Mouse (Mus musculus) MEL (cell line): Measurements from ENCODE around the gene Slc25a19. TPM values are rescaled to one million over a fixed set of nuclear protein-coding genes. Genes with fewer than 3 reads are reported as not detected.

Experiments
- DNase-seq: peaks from one replicate; pipeline ENCODE4 v3.0.0; 2011; ENCODE audit warnings: low read depth, low spot score
- H3K27ac ChIP-seq: 2 replicates; pipeline ENCODE4 v1.5.1; 2012; ENCODE audit warnings: low read depth, mild to moderate bottlenecking, control low read depth, low read length, moderate library complexity; ENCODE audit not compliant: control insufficient read depth
- H3K27me3 ChIP-seq, 2 experiments: fragments of 150-350 bp in 1 of 2; sonication (generic) in 1 of 2; 2 replicates each; pipeline ENCODE4 v1.6.1; 2012; ENCODE audit warnings: low read length in 2 of 2, mild to moderate bottlenecking in 2 of 2, improper control_type of control experiment in 1 of 2, moderate library complexity in 1 of 2; ENCODE audit not compliant: insufficient read depth in 2 of 2, control insufficient read depth in 1 of 2
- H3K36me3 ChIP-seq, 2 experiments: 2 replicates each; pipeline ENCODE4 v1.6.1; 2012 to 2014; ENCODE audit warnings: low read length in 2 of 2, improper control_type of control experiment in 1 of 2, inconsistent platforms in 1 of 2, mild to moderate bottlenecking in 1 of 2; ENCODE audit not compliant: insufficient read depth in 2 of 2, control insufficient read depth in 1 of 2
- H3K4me1 ChIP-seq, 2 experiments: fragments of 150-350 bp in 1 of 2; sonication (generic) in 1 of 2; 2 replicates each; pipeline ENCODE4 v1.6.1; 2012; ENCODE audit warnings: low read length in 2 of 2, improper control_type of control experiment in 1 of 2, mild to moderate bottlenecking in 1 of 2; ENCODE audit not compliant: insufficient read depth in 2 of 2, control insufficient read depth in 1 of 2
- H3K4me3 ChIP-seq, 2 experiments: fragments of 150-350 bp in 1 of 2; sonication (generic) in 1 of 2; 2 replicates each; pipeline ENCODE4 v1.5.1; 2012; ENCODE audit warnings: low read depth in 2 of 2, low read length in 2 of 2, mild to moderate bottlenecking in 2 of 2, moderate library complexity in 2 of 2, control low read depth in 1 of 2, improper control_type of control experiment in 1 of 2; ENCODE audit not compliant: control insufficient read depth in 1 of 2, insufficient read depth in 1 of 2
- H3K79me2 ChIP-seq: 2 replicates; pipeline ENCODE4 v1.6.1; 2012; ENCODE audit warnings: mild to moderate bottlenecking, low read length, moderate library complexity; ENCODE audit not compliant: control insufficient read depth, poor library complexity, insufficient read depth
- H3K9ac ChIP-seq: 2 replicates; pipeline ENCODE4 v1.6.1; 2012; ENCODE audit warnings: low read depth, mild to moderate bottlenecking, control low read depth, low read length, moderate library complexity; ENCODE audit not compliant: control insufficient read depth, poor library complexity, severe bottlenecking
- H3K9me3 ChIP-seq: fragments of 150-350 bp; sonication (generic); replicated peaks from 2 replicates; pipeline ENCODE4 v1.6.1; 2012; ENCODE audit warnings: mild to moderate bottlenecking, low read length, improper control_type of control experiment, moderate library complexity; ENCODE audit not compliant: insufficient read depth
- E2F4 ChIP-seq: IDR thresholded peaks from 2 replicates; pipeline ENCODE4 v1.6.1; 2011; ENCODE audit warnings: low read depth, low read length, improper control_type of control experiment, borderline replicate concordance
- ELF1 ChIP-seq: IDR thresholded peaks from 2 replicates; pipeline ENCODE4 v1.6.1; 2014; ENCODE audit warnings: low read depth, mild to moderate bottlenecking, inconsistent platforms, low read length, improper control_type of control experiment, moderate library complexity
- GABPA ChIP-seq: IDR thresholded peaks from 2 replicates; pipeline ENCODE4 v1.6.1; 2012; ENCODE audit warnings: low read depth, mild to moderate bottlenecking, inconsistent platforms, low read length, improper control_type of control experiment, moderate library complexity
- HCFC1 ChIP-seq: IDR thresholded peaks from 2 replicates; pipeline ENCODE4 v1.6.1; 2012; ENCODE audit warnings: low read depth, mild to moderate bottlenecking, inconsistent platforms, low read length, improper control_type of control experiment, moderate library complexity
- MEF2A ChIP-seq: IDR thresholded peaks from 2 replicates; pipeline ENCODE4 v1.6.1; 2014; ENCODE audit warnings: low read depth, mild to moderate bottlenecking, inconsistent platforms, low read length, improper control_type of control experiment; ENCODE audit not compliant: poor library complexity, insufficient replicate concordance, severe bottlenecking; ENCODE audit errors: extremely low read depth
- MYB ChIP-seq: IDR thresholded peaks from 2 replicates; pipeline ENCODE4 v1.6.1; 2011; ENCODE audit warnings: mild to moderate bottlenecking, low read depth, low read length, improper control_type of control experiment
- NELFE ChIP-seq: IDR thresholded peaks from 2 replicates; pipeline ENCODE4 v1.6.1; 2011; ENCODE audit warnings: low read depth, low read length, improper control_type of control experiment
- POLR2A ChIP-seq, 2 experiments: IDR thresholded peaks; 2 replicates each; pipeline ENCODE4 v1.6.1; 2011 to 2012; ENCODE audit warnings: low read length in 2 of 2, mild to moderate bottlenecking in 2 of 2, control low read depth in 1 of 2, improper control_type of control experiment in 1 of 2, low read depth in 1 of 2, moderate library complexity in 1 of 2; ENCODE audit not compliant: control insufficient read depth in 1 of 2, insufficient read depth in 1 of 2, poor library complexity in 1 of 2
- POLR2AphosphoS2 ChIP-seq: IDR thresholded peaks from 2 replicates; pipeline ENCODE4 v1.6.1; 2011; ENCODE audit warnings: low read length, improper control_type of control experiment
- POLR2AphosphoS5 ChIP-seq: IDR thresholded peaks from 2 replicates; pipeline ENCODE4 v1.6.1; 2012; ENCODE audit warnings: low read depth, borderline replicate concordance, mild to moderate bottlenecking, inconsistent platforms, low read length, moderate library complexity, mixed read lengths
- RCOR1 ChIP-seq: IDR thresholded peaks from 2 replicates; pipeline ENCODE4 v1.6.1; 2012; ENCODE audit warnings: low read depth, mild to moderate bottlenecking, inconsistent platforms, low read length, improper control_type of control experiment
- SIN3A ChIP-seq: IDR thresholded peaks from 2 replicates; pipeline ENCODE4 v1.6.1; 2012; ENCODE audit warnings: low read length, improper control_type of control experiment, inconsistent platforms
- TBP ChIP-seq: IDR thresholded peaks from 2 replicates; pipeline ENCODE4 v1.8.0; 2011; ENCODE audit warnings: low read depth, low read length, improper control_type of control experiment
- UBTF ChIP-seq: IDR thresholded peaks from 2 replicates; pipeline ENCODE4 v1.6.1; 2012; ENCODE audit warnings: low read depth, mild to moderate bottlenecking, inconsistent platforms, low read length, improper control_type of control experiment, moderate library complexity, borderline replicate concordance; ENCODE audit not compliant: insufficient read depth
- USF1 ChIP-seq: IDR thresholded peaks from 2 replicates; pipeline ENCODE4 v1.6.1; 2014; ENCODE audit warnings: low read depth, mild to moderate bottlenecking, inconsistent platforms, low read length, improper control_type of control experiment, moderate library complexity
- USF2 ChIP-seq, 2 experiments: IDR thresholded peaks; 2 replicates each; pipeline ENCODE4 v1.6.1; 2011 to 2012; ENCODE audit warnings: improper control_type of control experiment in 2 of 2, low read length in 2 of 2, borderline replicate concordance in 1 of 2, inconsistent platforms in 1 of 2, low read depth in 1 of 2, mild to moderate bottlenecking in 1 of 2; ENCODE audit not compliant: insufficient read depth in 1 of 2
- ZC3H11A ChIP-seq: IDR thresholded peaks from 2 replicates; pipeline ENCODE4 v1.6.1; 2012; ENCODE audit warnings: low read depth, mild to moderate bottlenecking, inconsistent platforms, low read length, improper control_type of control experiment
- ZKSCAN1 ChIP-seq: IDR thresholded peaks from 2 replicates; pipeline ENCODE4 v1.6.1; 2012; ENCODE audit warnings: low read depth, mild to moderate bottlenecking, inconsistent platforms, low read length, improper control_type of control experiment, moderate library complexity
- ZMIZ1 ChIP-seq: IDR thresholded peaks from 2 replicates; pipeline ENCODE4 v1.6.1; 2012; ENCODE audit warnings: low read depth, mild to moderate bottlenecking, inconsistent platforms, low read length, improper control_type of control experiment, moderate library complexity
- ZNF384 ChIP-seq: IDR thresholded peaks from 2 replicates; pipeline ENCODE4 v1.6.1; 2012; ENCODE audit warnings: low read depth, mild to moderate bottlenecking, inconsistent platforms, low read length, improper control_type of control experiment
- polyA plus RNA-seq, 2 experiments: library from polyadenylated mRNA; stranded (reverse) in 1 of 2; unstranded in 1 of 2; fragments of >175 nt in 1 of 2; fragments of >200 nt in 1 of 2; gene quantifications; 2 replicates each; pipeline versions ENCODE4 v1.2.1 to v1.2.4; 2012; ENCODE audit warnings: low replicate concordance in 2 of 2, low read depth in 1 of 2; ENCODE audit not compliant: insufficient read length in 2 of 2, insufficient read depth in 1 of 2, missing spikeins in 1 of 2
- total RNA-seq: library from RNA; depleted of rRNA; stranded (reverse); fragments of 300-350 nt; gene quantifications from 2 replicates; pipeline ENCODE4 v1.2.3, GENCODE M21; 2012

Slc25a19 gene
- total and polyA plus RNA-seq, 3 experiments: 35.3 to 43.1 TPM; not detected in 1

- Histone ChIP-seq H3K27me3 (no peaks in the 10 kb centered on the region), H3K4me3 (no peak overlapping the region)
- no peak for TF ChIP-seq UBTF
- TF ChIP-seq, all 39 proteins: peak for 0
- Histone ChIP-seq H3K9ac (no peak overlapping the region), H3K9me3 (no peaks in the 10 kb centered on the region), H3K36me3 (peaks cover 0 to 7% of the 10 kb centered on the region in 2 experiments; a peak in 3 of 4 replicates), H3K27ac (no peak overlapping the region), H3K79me2 (peaks cover 5% of the 10 kb centered on the region; the same call in 1 of the 2 replicates), H3K4me1 (peaks cover 3 to 13% of the 10 kb centered on the region in 2 experiments; a peak in 3 of 4 replicates)
- DNase-seq: no peak
These were observed 12.2 kb downstream of the Slc25a19 start for GRCm38 (mm10) chr11:115615875-115616274.

- no peak for TF ChIP-seq GABPA
- no peak for TF ChIP-seq RCOR1
- TF ChIP-seq MEF2A: no peak
- Histone ChIP-seq H3K79me2 (peaks cover 5% of the 10 kb centered on the region; the same call in 1 of the 2 replicates), H3K4me3 (no peak overlapping the region), H3K4me1 (peaks cover 3 to 13% of the 10 kb centered on the region in 2 experiments; a peak in 3 of 4 replicates), H3K9ac (no peak overlapping the region), H3K27me3 (no peaks in the 10 kb centered on the region), H3K36me3 (peaks cover 0 to 7% of the 10 kb centered on the region in 2 experiments; a peak in 3 of 4 replicates), H3K9me3 (no peaks in the 10 kb centered on the region), H3K27ac (no peak overlapping the region)
- no peak for DNase-seq
These were observed 12.8 kb downstream of the Slc25a19 start for GRCm38 (mm10) chr11:115615108-115615825.

- Histone ChIP-seq H3K4me3 (no peak overlapping the region), H3K27me3 (no peaks in the 10 kb centered on the region), H3K4me1 (peaks cover 3 to 13% of the 10 kb centered on the region in 2 experiments; a peak in 3 of 4 replicates), H3K9ac (no peak overlapping the region), H3K9me3 (no peaks in the 10 kb centered on the region), H3K79me2 (peaks cover 5% of the 10 kb centered on the region; the same call in 1 of the 2 replicates), H3K36me3 (peaks cover 0 to 11% of the 10 kb centered on the region in 2 experiments; a peak in 3 of 4 replicates), H3K27ac (no peak overlapping the region)
- DNase-seq: no peak
- TF ChIP-seq MYB (no peak), ZMIZ1 (no peak), NELFE (no peak), USF2 (IDR thresholded peaks at IDR 0.05; ENCODE audit: borderline replicate concordance in 1 of 2, insufficient read depth in 1 of 2, low read depth in 1 of 2, low read length in 2 of 2) (no peak), USF1 (no peak), UBTF (no peak), POLR2AphosphoS5 (no peak), SIN3A (no peak), ZKSCAN1 (no peak), ZC3H11A (no peak), ZNF384 (no peak), HCFC1 (no peak), ELF1 (no peak), POLR2A (IDR thresholded peaks at IDR 0.05; ENCODE audit: control insufficient read depth in 1 of 2, insufficient read depth in 1 of 2, low read depth in 1 of 2, low read length in 2 of 2, poor library complexity in 1 of 2) (no peak), TBP (no peak), POLR2AphosphoS2 (no peak), E2F4 (no peak), RCOR1 (no peak)
These were observed 13.6 kb downstream of the Slc25a19 start for GRCm38 (mm10) chr11:115614346-115615107.
